Mouse (Mus musculus): Measurements from ENCODE around the gene Pex16. TPM values are rescaled to one million over a fixed set of nuclear protein-coding genes. Genes with fewer than 3 reads are reported as not detected.
A peak's percentile ranks its signal among the peaks of the same experiment; 100 is the strongest.

The Pex16 gene
- polyA plus RNA-seq, 1 experiment from 2014 or later: 20.4 TPM

DNA sequence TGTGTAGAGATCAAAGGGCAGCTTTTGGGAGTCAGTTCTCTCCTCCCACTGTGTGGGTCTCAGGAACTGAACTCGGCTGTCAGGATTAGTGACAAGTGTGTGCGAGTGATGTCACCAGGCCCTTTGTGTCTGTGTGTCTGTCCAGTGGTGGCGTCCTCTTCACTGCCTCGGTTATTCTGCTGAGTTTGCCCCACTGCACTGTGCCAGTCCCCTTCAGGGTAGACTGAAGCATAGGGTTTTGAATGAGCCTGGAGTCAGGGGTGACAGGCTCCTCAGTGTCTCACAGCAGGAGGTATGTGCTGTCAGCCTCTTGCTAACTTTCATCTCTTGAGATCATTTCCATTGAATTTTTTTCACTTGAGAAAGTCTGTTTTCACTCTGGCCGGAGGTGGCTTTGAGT is 21.1 kb upstream of the Pex16 start:
- H3K9me3 ChIP-seq: no peaks in the 10 kb centered on the region
- H3K4me1 ChIP-seq: no peaks in the 10 kb centered on the region
- no peak overlapping the region for H3K4me2 ChIP-seq
- 66% methylated on average over 5 of the region's 5 CpGs for WGBS
- H3K9ac ChIP-seq: no peak overlapping the region
- no peak overlapping the region for H3K27ac ChIP-seq
- 0 out of 2 replicates have a peak, but pooled peaks have one; percentile 26 for ATAC-seq (ENCODE audit: insufficient number of reproducible peaks, insufficient read depth, low FRiP score, low TSS enrichment, low read depth)
- no peak overlapping the region for H3K4me3 ChIP-seq
- peaks cover 79% of the 10 kb centered on the region for H3K36me3 ChIP-seq
- H3K27me3 ChIP-seq: no peaks in the 10 kb centered on the region

DNA sequence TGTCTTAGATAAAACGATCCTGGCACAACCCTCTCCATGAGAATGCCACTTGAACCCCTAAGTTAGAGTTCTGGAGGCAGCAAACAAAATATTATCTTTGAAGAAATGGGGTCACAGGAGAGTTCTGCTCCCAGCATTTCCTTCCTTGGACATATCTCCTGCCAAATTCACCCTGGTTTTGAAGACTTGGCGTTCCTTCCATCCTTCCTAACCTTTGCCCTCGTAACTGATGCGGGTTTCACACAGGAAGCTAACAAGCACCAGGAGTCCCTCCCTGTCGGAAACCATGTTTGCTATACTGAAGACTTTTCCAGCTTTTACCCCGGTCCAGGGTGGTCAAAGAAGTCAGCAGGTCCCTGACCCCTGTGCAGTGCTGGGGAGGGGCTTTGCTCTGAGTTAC is 20.3 kb upstream of the Pex16 start:
- Histone ChIP-seq H3K27me3 (no peaks in the 10 kb centered on the region), H3K9me3 (no peaks in the 10 kb centered on the region), H3K4me3 (no peak overlapping the region), H3K36me3 (peaks cover 79% of the 10 kb centered on the region), H3K27ac (no peak overlapping the region), H3K9ac (no peak overlapping the region), H3K4me1 (no peaks in the 10 kb centered on the region), H3K4me2 (no peak overlapping the region)
- ATAC-seq (ENCODE audit: insufficient number of reproducible peaks, insufficient read depth, low FRiP score, low TSS enrichment, low read depth): no peak
- 55% methylated on average over 6 of the region's 6 CpGs for WGBS

DNA sequence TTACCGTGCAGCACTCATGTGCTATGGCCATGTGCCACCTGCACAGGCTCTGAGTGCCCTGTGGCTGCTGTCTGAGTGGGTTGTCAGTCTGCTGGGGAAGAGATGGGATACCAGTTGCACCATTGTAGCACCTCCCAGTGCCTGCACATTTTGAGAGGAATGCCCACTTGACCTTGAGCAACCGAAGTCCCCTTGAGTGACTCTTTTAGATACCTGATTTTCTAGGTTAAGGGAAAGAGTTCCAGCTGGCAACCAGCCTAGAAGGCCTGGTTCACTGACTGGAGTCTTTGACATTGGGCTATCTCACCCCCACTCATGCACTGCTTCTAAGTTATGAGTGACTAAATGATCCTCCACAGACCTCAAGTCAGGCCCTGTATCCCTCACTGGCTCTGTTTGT is 15.2 kb upstream of the Pex16 start:
- Histone ChIP-seq H3K27me3 (no peaks in the 10 kb centered on the region), H3K36me3 (peaks cover 84% of the 10 kb centered on the region), H3K27ac (no peak overlapping the region), H3K4me3 (no peak overlapping the region), H3K9ac (no peak overlapping the region), H3K4me1 (no peaks in the 10 kb centered on the region), H3K9me3 (no peaks in the 10 kb centered on the region), H3K4me2 (no peak overlapping the region)
- WGBS: 89% methylated on average over 2 of the region's 2 CpGs
- ATAC-seq (ENCODE audit: insufficient number of reproducible peaks, insufficient read depth, low FRiP score, low TSS enrichment, low read depth): no peak

DNA sequence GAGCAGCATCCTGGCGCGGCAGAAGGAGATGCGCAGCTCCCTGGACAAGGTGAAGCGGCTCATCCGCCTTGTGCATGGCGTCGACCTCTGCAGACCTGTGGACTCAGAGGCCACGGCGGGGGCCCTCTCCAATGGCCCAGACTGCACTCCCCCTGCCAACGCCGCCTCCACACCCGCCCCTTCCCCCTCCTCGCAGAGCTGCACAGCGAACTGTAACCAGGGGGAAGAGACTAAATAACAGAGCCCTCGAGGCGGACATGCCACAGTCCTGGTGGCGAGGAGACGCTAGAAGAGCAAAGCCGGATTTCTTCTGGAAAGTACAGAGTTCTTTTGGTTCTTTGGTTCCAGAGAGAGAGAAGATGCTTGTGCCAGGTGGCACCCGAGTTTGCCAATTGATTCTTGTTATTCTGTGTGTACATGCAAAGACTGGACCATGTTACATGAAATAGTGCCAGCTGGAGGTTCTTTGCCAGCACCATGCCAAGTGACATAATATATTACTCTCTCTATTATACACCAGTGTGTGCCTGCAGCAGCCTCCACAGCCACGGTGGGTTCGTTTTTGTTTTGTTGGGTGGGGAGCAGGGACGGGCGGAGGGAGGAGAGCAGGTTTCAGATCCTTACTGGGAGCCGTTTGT is 14.2 kb upstream of the Pex16 start:
- no peak overlapping the region for H3K9ac ChIP-seq
- no peak overlapping the region for H3K4me2 ChIP-seq
- H3K4me3 ChIP-seq: no peak overlapping the region
- H3K27ac ChIP-seq: no peak overlapping the region
- H3K4me1 ChIP-seq: no peaks in the 10 kb centered on the region
- H3K27me3 ChIP-seq: no peaks in the 10 kb centered on the region
- no peak for ATAC-seq (ENCODE audit: insufficient number of reproducible peaks, insufficient read depth, low FRiP score, low TSS enrichment, low read depth)
- no peaks in the 10 kb centered on the region for H3K9me3 ChIP-seq
- 63% methylated on average over 25 of the region's 25 CpGs for WGBS
- peaks cover 86% of the 10 kb centered on the region for H3K36me3 ChIP-seq

DNA sequence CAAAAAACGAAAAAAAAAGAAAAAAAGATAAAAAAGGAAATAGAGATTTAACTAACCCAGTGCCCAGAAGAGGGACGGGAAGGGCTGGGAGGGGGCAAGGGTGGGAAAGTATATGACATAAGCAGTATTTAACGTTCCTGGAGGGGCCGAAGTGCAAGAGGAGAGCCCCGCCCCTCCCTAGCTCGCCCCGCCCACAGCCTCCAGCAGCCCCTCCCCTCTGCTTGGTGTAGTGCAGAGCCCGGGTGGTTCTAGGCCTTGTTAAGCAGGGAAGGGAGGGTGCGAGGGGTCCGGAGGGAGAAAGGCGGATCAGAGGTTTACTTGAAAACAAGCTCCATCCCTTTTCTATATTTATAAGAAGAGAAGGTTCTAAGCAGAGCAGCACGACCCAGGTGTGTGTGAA is 13.6 kb upstream of the Pex16 start:
- Histone ChIP-seq H3K27me3 (no peaks in the 10 kb centered on the region), H3K4me2 (no peak overlapping the region), H3K4me1 (no peaks in the 10 kb centered on the region), H3K27ac (no peak overlapping the region), H3K4me3 (no peak overlapping the region), H3K9me3 (no peaks in the 10 kb centered on the region), H3K36me3 (peaks cover 88% of the 10 kb centered on the region), H3K9ac (no peak overlapping the region)
- 23% methylated on average over 12 of the region's 12 CpGs for WGBS
- no peak for ATAC-seq (ENCODE audit: insufficient number of reproducible peaks, insufficient read depth, low FRiP score, low TSS enrichment, low read depth)

DNA sequence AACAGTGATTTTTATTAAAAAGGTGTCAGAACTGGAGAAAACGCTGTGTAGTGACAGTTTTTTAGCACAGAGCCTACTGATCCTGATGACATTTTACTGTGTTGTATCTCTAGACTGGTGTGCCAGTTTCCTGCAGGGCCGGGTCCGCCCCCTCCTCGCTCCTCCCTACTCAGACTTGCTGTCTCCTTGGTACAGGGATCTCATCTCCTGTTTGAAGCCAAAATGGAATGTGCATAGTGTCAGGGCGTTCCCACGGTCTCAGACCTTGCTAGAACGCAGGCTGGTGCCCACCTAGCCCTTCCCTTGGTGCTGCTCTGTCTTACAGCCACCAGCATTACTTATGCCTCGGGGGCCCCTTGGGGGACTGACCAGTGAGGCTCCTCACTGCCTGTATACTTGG is 12.7 kb upstream of the Pex16 start:
- no peak for ATAC-seq (ENCODE audit: insufficient number of reproducible peaks, insufficient read depth, low FRiP score, low TSS enrichment, low read depth)
- Histone ChIP-seq H3K4me1 (no peaks in the 10 kb centered on the region), H3K27ac (no peak overlapping the region), H3K4me2 (no peak overlapping the region), H3K9me3 (no peaks in the 10 kb centered on the region), H3K4me3 (no peak overlapping the region), H3K9ac (no peak overlapping the region), H3K36me3 (peaks cover 88% of the 10 kb centered on the region), H3K27me3 (no peaks in the 10 kb centered on the region)
- WGBS: 75% methylated on average over 8 of the region's 8 CpGs

DNA sequence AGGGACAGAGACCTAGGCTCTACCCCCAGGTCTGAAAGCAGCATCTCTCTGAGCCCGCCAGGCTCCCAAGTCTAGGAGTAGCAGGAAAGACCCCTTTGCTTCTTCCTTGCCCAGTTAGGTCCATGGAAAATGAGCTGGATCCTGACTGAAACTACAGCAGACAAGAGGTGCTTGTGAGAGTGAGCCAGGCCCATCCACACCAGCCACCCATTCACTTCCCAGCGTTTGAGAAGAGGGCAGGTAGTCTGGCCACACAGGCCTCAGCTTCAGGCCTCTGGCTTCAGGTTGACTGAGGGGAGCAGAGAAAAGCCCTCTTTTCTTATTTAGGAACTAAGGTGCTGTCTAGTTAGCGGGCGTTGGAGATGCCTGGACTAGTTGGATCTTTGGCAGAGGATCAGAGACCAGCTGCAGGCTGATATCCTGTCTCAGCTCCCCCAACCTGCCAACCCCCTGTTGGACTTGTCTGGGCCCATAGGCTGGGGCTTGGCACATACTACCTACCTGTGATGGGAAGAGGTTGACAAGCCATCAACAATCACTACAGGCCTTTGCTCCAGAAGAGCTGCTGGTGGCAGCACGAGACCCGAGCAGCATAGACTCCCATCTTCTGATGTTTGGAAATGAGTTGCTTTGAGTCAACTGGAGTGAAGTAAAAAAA is 11.8 kb upstream of the Pex16 start:
- 88% methylated on average over 6 of the region's 6 CpGs for WGBS
- no peaks in the 10 kb centered on the region for H3K9me3 ChIP-seq
- no peaks in the 10 kb centered on the region for H3K4me1 ChIP-seq
- H3K9ac ChIP-seq: no peak overlapping the region
- ATAC-seq (ENCODE audit: insufficient number of reproducible peaks, insufficient read depth, low FRiP score, low TSS enrichment, low read depth): no peak
- H3K4me2 ChIP-seq: no peak overlapping the region
- H3K27me3 ChIP-seq: no peaks in the 10 kb centered on the region
- H3K4me3 ChIP-seq: no peak overlapping the region
- peaks cover 79% of the 10 kb centered on the region for H3K36me3 ChIP-seq
- peak overlapping the region; percentile 60 for H3K27ac ChIP-seq

DNA sequence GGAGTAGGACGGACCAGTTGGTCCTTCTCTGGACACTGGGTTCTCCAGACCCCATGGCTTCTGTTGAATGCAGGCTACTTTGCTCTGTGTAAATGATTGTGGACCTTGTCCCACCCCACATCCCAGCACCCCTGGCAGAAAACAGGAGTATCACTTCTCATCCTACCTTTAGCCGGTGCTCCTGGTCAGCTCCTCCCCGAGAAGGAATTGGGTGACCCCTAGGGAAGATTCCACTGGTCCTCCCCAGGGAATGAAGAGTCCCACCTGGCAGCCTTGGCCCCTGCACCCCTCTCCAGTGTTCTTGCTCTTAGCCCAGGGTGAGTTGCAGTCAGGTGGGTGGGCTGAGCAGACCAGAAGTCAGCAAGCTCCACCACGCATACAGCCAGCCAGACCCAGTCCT is 10.4 kb upstream of the Pex16 start:
- WGBS: 85% methylated on average over 4 of the region's 4 CpGs
- ATAC-seq (ENCODE audit: insufficient number of reproducible peaks, insufficient read depth, low FRiP score, low TSS enrichment, low read depth): no peak
- H3K4me2 ChIP-seq: no peak overlapping the region
- no peaks in the 10 kb centered on the region for H3K4me1 ChIP-seq
- H3K9me3 ChIP-seq: no peaks in the 10 kb centered on the region
- H3K36me3 ChIP-seq: peaks cover 65% of the 10 kb centered on the region
- H3K4me3 ChIP-seq: no peak overlapping the region
- H3K9ac ChIP-seq: no peak overlapping the region
- no peak overlapping the region for H3K27ac ChIP-seq
- H3K27me3 ChIP-seq: peaks cover 3% of the 10 kb centered on the region; the same call in 1 of the 2 replicates

DNA sequence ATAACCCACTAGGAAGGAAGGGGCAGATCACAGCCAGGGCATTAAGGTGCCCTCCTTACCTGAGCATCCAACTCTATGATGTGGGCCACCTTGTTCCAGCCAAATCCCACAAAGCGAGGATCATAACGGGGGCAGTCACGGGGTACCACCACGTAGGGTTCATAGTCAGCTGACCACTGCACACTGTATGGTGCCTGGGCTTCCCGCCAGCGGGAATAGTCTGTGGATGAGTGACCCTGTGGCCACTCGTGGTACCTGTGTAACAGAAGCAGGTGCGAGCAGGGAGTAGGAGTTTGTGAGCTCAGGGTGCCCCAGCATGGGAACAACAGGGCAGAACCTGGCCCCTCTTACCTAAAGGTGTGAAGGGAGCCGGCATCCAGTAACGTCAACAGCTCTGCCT is 8.9 kb upstream of the Pex16 start:
- Histone ChIP-seq H3K9me3 (no peaks in the 10 kb centered on the region), H3K4me1 (peaks cover 8% of the 10 kb centered on the region), H3K27ac (no peak overlapping the region), H3K4me3 (no peak overlapping the region), H3K9ac (no peak overlapping the region), H3K36me3 (peaks cover 50% of the 10 kb centered on the region), H3K27me3 (peaks cover 18% of the 10 kb centered on the region), H3K4me2 (no peak overlapping the region)
- ATAC-seq (ENCODE audit: insufficient number of reproducible peaks, insufficient read depth, low FRiP score, low TSS enrichment, low read depth): no peak
- 91% methylated on average over 10 of the region's 10 CpGs for WGBS

DNA sequence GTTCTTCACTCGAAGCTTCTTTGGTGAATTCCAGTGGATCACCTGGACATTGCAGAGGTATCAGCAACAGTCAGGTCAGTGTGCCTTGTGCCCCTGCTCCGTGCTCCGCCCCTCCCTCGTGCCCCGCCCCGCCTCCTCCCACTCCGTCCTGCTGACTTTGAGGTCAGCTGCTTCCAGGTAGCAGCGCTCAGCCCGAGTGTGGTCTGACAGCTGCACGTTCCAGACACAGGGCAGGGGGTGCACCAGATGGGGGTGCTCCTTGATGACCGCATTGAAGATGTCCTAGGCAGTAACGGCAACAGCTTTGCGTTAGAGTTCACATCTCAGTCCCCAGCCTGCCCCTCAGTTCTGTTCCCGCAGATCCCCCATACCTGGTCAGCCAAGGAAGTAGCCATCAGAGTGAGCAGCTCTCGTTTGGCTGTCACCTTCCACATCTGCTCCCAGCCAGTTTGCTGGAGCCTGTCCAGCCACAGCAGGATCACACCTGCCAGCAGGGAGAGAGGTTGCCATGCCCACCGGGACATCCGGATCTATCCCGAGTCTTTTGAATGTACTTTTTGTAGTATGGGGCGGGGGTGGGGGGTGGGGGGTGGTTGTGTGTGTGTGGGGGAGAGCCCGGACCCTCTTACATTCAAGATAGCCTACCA is 7.0 kb upstream of the Pex16 start:
- peaks cover 37% of the 10 kb centered on the region for H3K27me3 ChIP-seq
- peaks cover 37% of the 10 kb centered on the region for H3K36me3 ChIP-seq
- peaks cover 27% of the 10 kb centered on the region for H3K4me1 ChIP-seq
- H3K4me2 ChIP-seq: no peak overlapping the region
- no peaks in the 10 kb centered on the region for H3K9me3 ChIP-seq
- ATAC-seq (ENCODE audit: insufficient number of reproducible peaks, insufficient read depth, low FRiP score, low TSS enrichment, low read depth): no peak
- WGBS: 44% methylated on average over 20 of the region's 20 CpGs
- H3K4me3 ChIP-seq: no peak overlapping the region
- H3K27ac ChIP-seq: no peak overlapping the region
- no peak overlapping the region for H3K9ac ChIP-seq

DNA sequence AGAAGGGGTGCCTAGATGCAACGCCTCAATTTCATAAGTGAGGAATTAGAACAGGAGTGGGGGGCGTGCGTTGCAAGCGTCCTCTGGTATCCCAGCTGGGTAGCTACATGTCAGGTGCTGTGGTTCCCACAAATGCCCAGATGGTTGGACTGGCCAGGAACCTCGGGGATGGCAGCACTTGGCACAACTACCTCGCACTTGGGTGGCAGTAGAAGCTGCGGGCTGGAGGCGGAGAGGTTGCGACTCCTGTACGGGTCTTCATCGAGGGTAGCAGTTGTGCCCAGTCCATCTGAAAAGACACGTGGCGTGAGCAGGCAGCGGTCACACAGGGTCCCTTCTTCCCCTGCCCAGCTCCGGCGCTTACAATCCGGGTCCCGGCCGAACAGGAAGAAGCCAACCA is 4.1 kb upstream of the Pex16 start:
- no peak for ATAC-seq (ENCODE audit: insufficient number of reproducible peaks, insufficient read depth, low FRiP score, low TSS enrichment, low read depth)
- peak overlapping the region; percentile 54 for H3K4me3 ChIP-seq
- H3K9ac ChIP-seq: peak overlapping the region; percentile 73
- 11% methylated on average over 19 of the region's 19 CpGs for WGBS
- no peaks in the 10 kb centered on the region for H3K9me3 ChIP-seq
- H3K27ac ChIP-seq: no peak overlapping the region
- H3K27me3 ChIP-seq: peaks cover 43% of the 10 kb centered on the region
- peaks cover 13% of the 10 kb centered on the region for H3K36me3 ChIP-seq
- peak overlapping the region; percentile 91 for H3K4me2 ChIP-seq
- peaks cover 44% of the 10 kb centered on the region for H3K4me1 ChIP-seq

Data from embryonic facial prominence, embryonic 13.5 days (tissue).